Mouse (Mus musculus): ENCODE measurements around the gene Tmem72. TPM values are rescaled to one million over a fixed set of nuclear protein-coding genes. Genes with fewer than 3 reads are reported as not detected.

Tmem72 gene
- total RNA-seq, 2 experiments from 2014 or later = under 0.01 to 0.17 TPM

- ATAC-seq (replicated peaks; ENCODE audit: poor library complexity) = peak; percentile 85
Observed at GRCm38 (mm10) chr6:116682317-116682716, 34.4 kb downstream of the Tmem72 start.

DNA sequence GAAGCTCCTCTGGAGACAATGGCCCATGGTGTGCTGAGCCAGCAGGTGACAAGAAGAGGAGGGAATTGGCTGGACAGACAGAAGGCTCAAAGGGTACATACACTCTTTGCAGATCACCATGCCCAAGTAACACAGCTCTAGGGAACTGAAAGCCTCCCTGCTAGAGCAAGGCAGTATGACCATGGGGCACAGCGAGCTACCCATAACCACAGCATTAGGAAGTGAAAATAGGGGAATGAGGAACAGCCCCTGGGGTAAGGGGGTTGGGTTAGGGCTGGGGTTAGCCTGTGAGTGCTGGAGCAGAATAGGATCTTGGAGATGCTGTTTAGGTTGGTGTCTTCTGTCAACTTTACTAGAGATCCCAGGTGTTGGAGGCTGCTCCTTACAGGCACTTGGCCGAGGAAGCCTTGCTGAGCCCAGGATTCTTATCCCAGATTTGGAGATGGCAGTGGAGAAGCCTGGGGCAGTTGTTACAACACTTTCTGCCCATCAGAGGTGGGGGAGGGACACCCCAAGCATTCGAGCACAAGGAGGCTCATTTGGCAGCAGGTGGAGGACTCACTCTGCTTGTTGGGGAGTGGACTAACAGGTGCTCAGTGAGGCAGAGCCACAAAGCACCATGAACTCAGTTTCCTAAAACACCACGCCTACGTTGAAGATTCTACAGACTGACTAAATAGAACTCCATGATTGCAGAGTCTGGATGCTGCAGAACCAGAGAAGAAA is 37.0 kb downstream of the Tmem72 start:
- ATAC-seq (replicated peaks; ENCODE audit: poor library complexity) = peak; percentile 78

DNA sequence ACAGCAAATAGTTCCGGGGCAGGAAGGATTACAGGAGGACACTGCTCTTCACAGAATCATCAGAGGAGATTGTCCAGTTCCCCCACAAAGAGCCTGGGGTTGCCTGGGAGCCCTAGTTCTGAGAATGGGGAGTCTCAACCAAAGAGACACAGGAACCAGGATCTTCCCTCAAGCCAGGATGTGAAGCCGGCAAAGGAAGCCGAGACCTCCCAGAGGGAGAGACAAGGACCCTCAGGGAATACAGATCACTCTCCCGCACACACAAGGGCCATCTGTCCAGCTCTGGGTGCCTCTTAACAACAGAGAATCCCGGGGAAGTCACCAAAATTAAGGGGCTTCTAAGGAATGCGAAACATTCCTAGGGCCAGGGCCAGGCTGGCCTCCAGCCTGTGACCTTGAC is 39.4 kb downstream of the Tmem72 start:
- no peak for ATAC-seq (replicated peaks; ENCODE audit: poor library complexity)

DNA sequence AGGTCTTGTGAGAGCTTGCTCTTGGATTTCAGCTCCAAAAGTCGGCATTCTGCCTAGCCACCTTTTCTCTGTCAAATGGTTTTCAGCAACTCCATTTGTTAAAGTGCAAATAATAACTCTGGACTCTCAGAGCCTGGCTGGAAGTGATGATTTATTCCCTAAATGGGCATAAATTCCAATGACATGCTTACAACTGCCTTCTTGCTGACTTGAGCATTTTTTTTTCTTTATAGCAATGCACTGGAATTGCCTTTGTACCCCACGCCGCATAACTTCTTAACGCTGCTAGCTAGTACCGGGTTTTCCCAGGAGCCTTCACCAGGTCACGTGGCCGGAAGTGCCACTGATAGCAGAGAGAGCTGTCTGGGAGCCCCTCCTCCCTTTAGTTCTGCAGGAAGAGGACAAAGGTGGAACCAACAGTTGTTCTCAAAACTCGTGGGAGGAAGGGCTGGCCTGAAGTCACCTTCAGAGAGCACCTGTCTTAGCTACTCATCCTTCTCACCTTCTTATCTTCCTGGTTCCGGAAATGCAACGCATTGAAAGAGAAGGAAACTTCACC is 40.3 kb downstream of the Tmem72 start:
- no peak for ATAC-seq (replicated peaks; ENCODE audit: poor library complexity)

DNA sequence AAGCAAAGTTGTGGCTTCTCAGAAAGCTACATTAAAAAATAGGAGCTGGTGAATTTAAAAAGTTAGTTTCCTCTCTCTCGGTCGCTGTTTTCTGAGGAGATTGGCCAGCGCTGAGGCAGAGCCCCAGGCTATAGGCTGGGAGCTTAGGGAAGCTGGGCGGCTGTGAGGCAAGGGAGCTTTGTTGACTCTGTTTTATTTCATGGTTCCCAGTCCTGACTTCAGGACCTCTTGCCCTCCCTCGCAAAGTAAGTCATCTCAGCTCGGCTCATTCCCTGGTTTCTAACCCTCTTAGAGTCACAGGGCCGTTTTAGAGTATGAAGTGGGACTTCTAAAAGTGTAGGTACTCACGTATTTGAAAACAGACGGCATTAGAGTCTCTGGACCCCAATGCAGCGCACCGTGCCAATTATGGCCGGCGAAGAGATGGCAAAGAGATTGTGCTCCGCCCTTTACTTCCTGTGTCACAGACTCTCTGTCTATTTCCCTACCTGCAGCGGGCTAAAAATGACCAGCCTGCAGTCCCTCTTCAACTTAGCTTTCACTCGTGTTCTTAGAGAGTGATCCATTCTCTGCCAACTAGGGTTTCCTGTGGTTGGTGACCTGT is 42.3 kb downstream of the Tmem72 start:
- peak; percentile 17; the same call in 1 of the 2 replicates for ATAC-seq (replicated peaks; ENCODE audit: poor library complexity)

GRCm38 (mm10) chr6:116673471-116674282 is 43.0 kb downstream of the Tmem72 start, which contains the start of gene Rassf4:
Rassf4 (minus strand) TSS chr6:116673952.
- ATAC-seq (replicated peaks; ENCODE audit: poor library complexity) = peak; percentile 67

DNA sequence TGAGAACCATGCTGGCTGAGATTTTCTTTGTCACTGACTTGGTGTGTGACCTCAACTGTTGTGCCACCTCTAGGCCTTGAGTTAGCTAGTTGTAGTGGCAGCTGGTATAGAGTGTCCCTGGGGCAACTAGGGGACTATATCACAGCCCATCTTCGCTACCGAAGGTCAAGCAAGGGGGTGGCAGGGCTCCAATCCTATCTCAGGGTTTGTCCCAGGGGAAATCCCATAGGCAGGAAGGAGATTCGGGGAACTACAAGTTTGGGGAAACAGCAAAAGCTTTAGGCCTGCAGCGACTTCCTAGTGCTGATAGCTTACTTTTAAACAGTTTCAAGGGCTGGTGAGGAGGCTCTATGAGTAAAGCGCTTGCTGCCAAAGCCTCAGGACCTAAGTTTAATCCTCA is 44.4 kb downstream of the Tmem72 start:
- no peak for ATAC-seq (replicated peaks; ENCODE audit: poor library complexity)

- no peak for ATAC-seq (replicated peaks; ENCODE audit: poor library complexity)
Observed at GRCm38 (mm10) chr6:116671768-116672167, 44.9 kb downstream of the Tmem72 start.

- ATAC-seq (replicated peaks; ENCODE audit: poor library complexity) = no peak
Observed at GRCm38 (mm10) chr6:116671031-116671430, 45.7 kb downstream of the Tmem72 start.

- no peak for ATAC-seq (replicated peaks; ENCODE audit: poor library complexity)
Observed at GRCm38 (mm10) chr6:116670144-116670543, 46.6 kb downstream of the Tmem72 start.

GRCm38 (mm10) chr6:116668682-116669470 is 47.8 kb downstream of the Tmem72 start:
- ATAC-seq (replicated peaks; ENCODE audit: poor library complexity) = peak; percentile 20

DNA sequence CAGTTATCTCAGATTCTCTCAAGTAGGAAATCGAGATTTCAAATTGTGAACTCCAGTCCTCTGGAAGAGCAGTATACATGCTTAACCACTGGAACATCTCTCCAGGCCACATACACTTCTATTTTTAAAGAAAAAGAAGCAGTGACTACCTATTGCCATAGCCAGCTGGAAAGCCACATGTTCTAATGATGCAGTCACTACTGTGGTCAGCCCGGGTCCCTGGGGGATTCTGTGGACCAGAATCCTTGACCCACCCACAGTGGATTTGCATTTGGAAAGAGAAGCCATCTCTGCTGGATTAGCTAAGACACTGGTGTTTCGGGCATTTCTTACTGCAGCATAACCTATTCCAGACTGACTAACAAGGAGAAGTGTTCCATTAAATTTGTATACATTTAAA is 49.3 kb downstream of the Tmem72 start:
- ATAC-seq (replicated peaks; ENCODE audit: poor library complexity) = no peak

- no peak for ATAC-seq (replicated peaks; ENCODE audit: poor library complexity)
Observed at GRCm38 (mm10) chr6:116666892-116667291, 49.8 kb downstream of the Tmem72 start.

DNA sequence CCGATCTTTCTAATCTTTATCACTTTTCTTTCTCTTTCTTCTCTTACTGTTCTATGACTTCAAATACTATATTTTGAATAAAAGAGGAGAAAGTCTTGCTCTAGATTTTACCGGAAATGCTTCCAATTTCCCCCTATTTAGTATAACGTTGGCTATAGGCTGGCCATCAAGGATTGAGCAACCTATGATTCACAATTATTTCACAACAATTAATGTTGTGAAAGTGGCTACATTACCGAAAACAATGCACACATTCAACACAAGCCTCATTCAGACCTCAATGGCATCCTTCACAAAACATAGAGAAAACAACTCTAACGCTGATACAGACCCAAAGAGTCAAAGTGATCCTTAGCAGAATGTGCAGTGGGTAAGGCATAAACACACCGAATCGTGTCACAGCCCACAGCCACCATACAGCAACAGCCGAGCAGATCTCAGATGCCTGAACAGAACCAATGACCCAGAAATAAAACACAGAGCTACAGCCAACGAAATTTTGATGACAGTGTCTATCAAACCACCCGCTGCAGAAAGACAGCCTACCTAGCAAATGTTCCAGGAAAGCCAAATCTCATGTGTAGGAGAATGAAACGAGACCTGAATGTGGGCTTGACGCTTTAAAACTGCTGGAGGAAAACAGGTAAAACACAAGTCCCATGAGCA is 50.5 kb downstream of the Tmem72 start:
- peak; percentile 38; the same call in 1 of the 2 replicates for ATAC-seq (replicated peaks; ENCODE audit: poor library complexity)

DNA sequence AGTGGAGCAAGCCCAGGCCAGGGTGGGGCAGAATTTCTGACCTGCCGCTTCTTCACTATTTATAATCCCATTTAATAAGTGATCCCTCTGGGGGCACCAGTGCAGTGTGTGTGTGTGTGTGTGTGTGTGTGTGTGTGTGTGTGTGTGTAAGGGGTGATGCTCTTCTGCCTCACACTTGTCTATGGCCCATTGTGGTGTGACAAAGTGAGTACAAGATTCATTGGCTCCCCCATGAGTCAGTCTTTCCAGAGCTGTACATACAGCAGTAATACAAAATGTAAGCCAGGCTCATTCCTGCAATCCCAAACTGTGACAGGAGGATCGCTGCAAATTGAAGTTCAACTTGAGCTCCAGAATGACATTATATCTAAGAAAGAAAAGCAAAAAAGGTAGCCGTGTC is 51.9 kb downstream of the Tmem72 start:
- no peak for ATAC-seq (replicated peaks; ENCODE audit: poor library complexity)

GRCm38 (mm10) chr6:116664031-116664430 is 52.7 kb downstream of the Tmem72 start:
- peak; percentile 89 for ATAC-seq (replicated peaks; ENCODE audit: poor library complexity)

- no peak for ATAC-seq (replicated peaks; ENCODE audit: poor library complexity)
Observed at GRCm38 (mm10) chr6:116663364-116663763, 53.3 kb downstream of the Tmem72 start.

GRCm38 (mm10) chr6:116653684-116654454 is 62.8 kb downstream of the Tmem72 start:
- peak; percentile 69 for ATAC-seq (replicated peaks; ENCODE audit: poor library complexity)

DNA sequence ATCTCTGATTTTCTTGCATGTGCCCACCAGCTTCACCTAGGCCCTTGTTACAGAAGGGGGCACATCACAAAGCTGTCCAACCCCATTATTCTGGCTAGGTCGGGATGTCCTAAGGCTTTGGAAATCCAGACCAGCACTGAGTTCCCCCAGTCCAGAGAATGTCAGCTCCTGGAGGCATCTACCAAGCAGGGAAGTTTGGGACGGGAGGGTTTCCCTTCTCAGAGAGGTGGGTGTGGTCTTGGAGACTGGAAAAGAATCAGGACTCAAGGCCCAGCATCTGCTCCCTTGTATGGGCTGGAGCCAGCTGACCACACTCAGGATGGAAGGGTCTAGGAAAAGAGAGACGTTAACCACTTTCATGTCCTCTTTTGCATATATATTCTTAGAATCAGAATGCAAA is 63.5 kb downstream of the Tmem72 start:
- ATAC-seq (replicated peaks; ENCODE audit: poor library complexity) = no peak
